Mouse (Mus musculus): Measurements from ENCODE around the gene Dnase1l2. TPM values are rescaled to one million over a fixed set of nuclear protein-coding genes. Genes with fewer than 3 reads are reported as not detected.
A peak's percentile ranks its signal among the peaks of the same experiment; 100 is the strongest.

Gene Dnase1l2
- polyA plus RNA-seq (2015; fragmentation: Nextera tagmentation; extraction: Ambion mirVana), result 3.5 and 5.5 TPM in 2 replicates

- Histone ChIP-seq H3K4me1 (no peaks in the 10 kb centered on the region), H3K4me2 (no peak within 1 kb of the TSS), H3K9me3 (no peaks in the 10 kb centered on the region), H3K4me3 (no peak within 1 kb of the TSS), H3K27ac (no peak within 1 kb of the TSS), H3K9ac (no peak within 1 kb of the TSS), H3K36me3 (peaks cover 97% of the 10 kb centered on the region), H3K27me3 (no peaks in the 10 kb centered on the region)
- peak; percentile 7; the same call in 1 of the 2 replicates for ATAC-seq (ENCODE audit: insufficient number of reproducible peaks, insufficient read depth, low FRiP score, low TSS enrichment, low read depth)
- 80% methylated on average over 7 of the region's 7 CpGs for WGBS
Observed at GRCm38 (mm10) chr17:24442632-24443155, at the start of gene Dnase1l2. Dnase1l2 (minus strand) TSS chr17:24443105.

GRCm38 (mm10) chr17:24490399-24490798 is 47.5 kb upstream of the Dnase1l2 start:
- WGBS, result 67% methylated on average over 4 of the region's 4 CpGs
- peaks cover 37% of the 10 kb centered on the region for H3K27me3 ChIP-seq
- no peak for ATAC-seq (ENCODE audit: insufficient number of reproducible peaks, insufficient read depth, low FRiP score, low TSS enrichment, low read depth)

GRCm38 (mm10) chr17:24489265-24490030 is 46.5 kb upstream of the Dnase1l2 start:
- no peaks in the 10 kb centered on the region for H3K36me3 ChIP-seq
- WGBS, result 18% methylated on average over 19 of the region's 19 CpGs
- peak overlapping the region; percentile 72 for H3K4me3 ChIP-seq
- H3K4me1 ChIP-seq, result peaks cover 24% of the 10 kb centered on the region
- no peak for ATAC-seq (ENCODE audit: insufficient number of reproducible peaks, insufficient read depth, low FRiP score, low TSS enrichment, low read depth)
- H3K4me2 ChIP-seq, result peak overlapping the region; percentile 78
- H3K27ac ChIP-seq, result no peak overlapping the region; the same call in 1 of the 2 replicates
- no peaks in the 10 kb centered on the region for H3K9me3 ChIP-seq
- peaks cover 37% of the 10 kb centered on the region for H3K27me3 ChIP-seq
- H3K9ac ChIP-seq, result peak overlapping the region; percentile 79

More at GRCm38 (mm10) chr17:24490399-24490798, 47.5 kb upstream of the Dnase1l2 start:
- Histone ChIP-seq H3K9ac (no peak overlapping the region), H3K27ac (no peak overlapping the region), H3K4me2 (no peak overlapping the region), H3K4me3 (no peak overlapping the region), H3K36me3 (no peaks in the 10 kb centered on the region), H3K9me3 (no peaks in the 10 kb centered on the region), H3K4me1 (peaks cover 21% of the 10 kb centered on the region)

GRCm38 (mm10) chr17:24488662-24489264 is 45.9 kb upstream of the Dnase1l2 start:
- WGBS, result 1% methylated on average over 76 of the region's 81 CpGs
- H3K36me3 ChIP-seq, result no peaks in the 10 kb centered on the region
- H3K4me2 ChIP-seq, result peak overlapping the region; percentile 78
- no peaks in the 10 kb centered on the region for H3K9me3 ChIP-seq
- peaks cover 37% of the 10 kb centered on the region for H3K27me3 ChIP-seq
- H3K4me1 ChIP-seq, result peaks cover 24% of the 10 kb centered on the region
- H3K4me3 ChIP-seq, result peak overlapping the region; percentile 72
- ATAC-seq (ENCODE audit: insufficient number of reproducible peaks, insufficient read depth, low FRiP score, low TSS enrichment, low read depth), result 0 out of 2 replicates have a peak, but pooled peaks have one; percentile 48
- peak overlapping the region; percentile 79 for H3K9ac ChIP-seq
- no peak overlapping the region for H3K27ac ChIP-seq

GRCm38 (mm10) chr17:24488186-24488661 is 45.3 kb upstream of the Dnase1l2 start, which contains the start of gene Caskin1:
Caskin1 (plus strand) TSS chr17:24488601.
- ATAC-seq (ENCODE audit: insufficient number of reproducible peaks, insufficient read depth, low FRiP score, low TSS enrichment, low read depth), result peak; percentile 23; the same call in 1 of the 2 replicates
- WGBS, result under 1% methylated on average over 45 of the region's 45 CpGs
- Histone ChIP-seq H3K36me3 (no peaks in the 10 kb centered on the region), H3K4me3 (peak within 1 kb of the TSS; percentile 72), H3K27me3 (peaks cover 37% of the 10 kb centered on the region), H3K27ac (no peak within 1 kb of the TSS), H3K9ac (peak within 1 kb of the TSS; percentile 79), H3K4me2 (peak within 1 kb of the TSS; percentile 78), H3K9me3 (no peaks in the 10 kb centered on the region), H3K4me1 (peaks cover 24% of the 10 kb centered on the region)

- Histone ChIP-seq H3K4me1 (peaks cover 26% of the 10 kb centered on the region), H3K27me3 (peaks cover 30% of the 10 kb centered on the region), H3K36me3 (no peaks in the 10 kb centered on the region), H3K4me3 (no peak overlapping the region), H3K4me2 (no peak overlapping the region), H3K9me3 (no peaks in the 10 kb centered on the region), H3K27ac (no peak overlapping the region), H3K9ac (peak overlapping the region; percentile 55; the same call in 1 of the 2 replicates)
- 46% methylated on average over 11 of the region's 11 CpGs for WGBS
- no peak for ATAC-seq (ENCODE audit: insufficient number of reproducible peaks, insufficient read depth, low FRiP score, low TSS enrichment, low read depth)
Observed at GRCm38 (mm10) chr17:24485090-24485860, 42.4 kb upstream of the Dnase1l2 start.

GRCm38 (mm10) chr17:24483495-24483894 is 40.6 kb upstream of the Dnase1l2 start:
- Histone ChIP-seq H3K9ac (no peak overlapping the region), H3K27me3 (peaks cover 17% of the 10 kb centered on the region), H3K9me3 (no peaks in the 10 kb centered on the region), H3K36me3 (no peaks in the 10 kb centered on the region), H3K27ac (no peak overlapping the region), H3K4me1 (peaks cover 21% of the 10 kb centered on the region), H3K4me2 (no peak overlapping the region), H3K4me3 (no peak overlapping the region)
- ATAC-seq (ENCODE audit: insufficient number of reproducible peaks, insufficient read depth, low FRiP score, low TSS enrichment, low read depth), result no peak
- WGBS, result 83% methylated on average over 3 of the region's 3 CpGs

GRCm38 (mm10) chr17:24481027-24481815 is 38.3 kb upstream of the Dnase1l2 start:
- Histone ChIP-seq H3K4me2 (no peak overlapping the region), H3K27me3 (no peaks in the 10 kb centered on the region), H3K27ac (no peak overlapping the region), H3K9ac (no peak overlapping the region), H3K4me1 (peaks cover 26% of the 10 kb centered on the region), H3K4me3 (no peak overlapping the region), H3K9me3 (no peaks in the 10 kb centered on the region), H3K36me3 (peaks cover 10% of the 10 kb centered on the region)
- 94% methylated on average over 20 of the region's 20 CpGs for WGBS
- no peak for ATAC-seq (ENCODE audit: insufficient number of reproducible peaks, insufficient read depth, low FRiP score, low TSS enrichment, low read depth)

- ATAC-seq (ENCODE audit: insufficient number of reproducible peaks, insufficient read depth, low FRiP score, low TSS enrichment, low read depth), result no peak
- Histone ChIP-seq H3K4me1 (peaks cover 22% of the 10 kb centered on the region), H3K36me3 (peaks cover 19% of the 10 kb centered on the region), H3K4me3 (no peak overlapping the region), H3K9me3 (no peaks in the 10 kb centered on the region), H3K4me2 (no peak overlapping the region), H3K27me3 (no peaks in the 10 kb centered on the region), H3K9ac (0 out of 2 replicates have a peak overlapping the region, but pooled peaks have one; percentile 49), H3K27ac (no peak overlapping the region)
- 42% methylated on average over 3 of the region's 3 CpGs for WGBS
Observed at GRCm38 (mm10) chr17:24480201-24480826, 37.4 kb upstream of the Dnase1l2 start.

GRCm38 (mm10) chr17:24479431-24479830 is 36.5 kb upstream of the Dnase1l2 start:
- ATAC-seq (ENCODE audit: insufficient number of reproducible peaks, insufficient read depth, low FRiP score, low TSS enrichment, low read depth), result no peak
- Histone ChIP-seq H3K4me1 (peaks cover 24% of the 10 kb centered on the region), H3K36me3 (peaks cover 28% of the 10 kb centered on the region), H3K4me3 (peak overlapping the region; percentile 76), H3K4me2 (peak overlapping the region; percentile 71), H3K27me3 (no peaks in the 10 kb centered on the region), H3K9ac (peak overlapping the region; percentile 91), H3K9me3 (no peaks in the 10 kb centered on the region), H3K27ac (no peak overlapping the region)
- WGBS, result 21% methylated on average over 1 of the region's 1 CpGs
